Mouse (Mus musculus) neural tube, embryonic 13.5 days (tissue): Measurements from ENCODE around the gene Trappc2. TPM values are rescaled to one million over a fixed set of nuclear protein-coding genes. Genes with fewer than 3 reads are reported as not detected.

Source experiments
- ATAC-seq: fragments of 200-750 bp; cut with Nextera tagmentation; 2 replicates; pipeline ENCODE4 v1.8.0; 2017; ENCODE audit warnings: low read depth, mild to moderate bottlenecking, moderate TSS enrichment, moderate library complexity
- H3K27ac ChIP-seq: fragments of 300-500 bp; sonication (generic); replicated peaks from 2 replicates; pipeline ENCODE4 v1.5.1; 2015; ENCODE audit warnings: moderate library complexity, mild to moderate bottlenecking, inconsistent platforms
- H3K27me3 ChIP-seq: fragments of 300-500 bp; sonication (generic); 2 replicates; pipeline ENCODE4 v1.6.1; 2015; ENCODE audit warnings: mild to moderate bottlenecking, inconsistent platforms
- H3K36me3 ChIP-seq: fragments of 300-500 bp; sonication (generic); 2 replicates; pipeline ENCODE4 v1.6.1; 2015; ENCODE audit warnings: mild to moderate bottlenecking, inconsistent platforms
- H3K4me1 ChIP-seq: fragments of 300-500 bp; sonication (generic); replicated peaks from 2 replicates; pipeline ENCODE4 v1.6.1; 2015; ENCODE audit warnings: inconsistent platforms
- H3K4me2 ChIP-seq: fragments of 300-500 bp; sonication (generic); 2 replicates; pipeline ENCODE4 v1.6.1; 2015; ENCODE audit warnings: inconsistent platforms, mild to moderate bottlenecking, moderate library complexity
- H3K4me3 ChIP-seq: fragments of 300-500 bp; sonication (generic); 2 replicates; pipeline ENCODE4 v1.5.1; 2015; ENCODE audit warnings: mild to moderate bottlenecking, inconsistent platforms
- H3K9ac ChIP-seq: fragments of 300-500 bp; sonication (generic); 2 replicates; pipeline ENCODE4 v1.6.1; 2015; ENCODE audit warnings: moderate library complexity, mild to moderate bottlenecking, inconsistent platforms
- H3K9me3 ChIP-seq: fragments of 300-500 bp; sonication (generic); 2 replicates; pipeline ENCODE4 v1.6.1; 2016; ENCODE audit warnings: inconsistent platforms
- WGBS: fragments of 180-500 bp; shearing (Covaris S2); methylation state at CpG from one replicate; pipeline ENCODE4 v1.1.7; 2015; 5-methylcytosine and 5-hydroxymethylcytosine counted together
- polyA plus RNA-seq: library from polyadenylated mRNA; unstranded; fragments of >200 nt; fragmentation: Nextera tagmentation; extraction: Ambion mirVana; gene quantifications from 2 replicates; pipeline ENCODE4 v1.2.1, GENCODE M21; 2015

Gene Trappc2
- 88.1 and 103 TPM in 2 replicates for polyA plus RNA-seq

DNA sequence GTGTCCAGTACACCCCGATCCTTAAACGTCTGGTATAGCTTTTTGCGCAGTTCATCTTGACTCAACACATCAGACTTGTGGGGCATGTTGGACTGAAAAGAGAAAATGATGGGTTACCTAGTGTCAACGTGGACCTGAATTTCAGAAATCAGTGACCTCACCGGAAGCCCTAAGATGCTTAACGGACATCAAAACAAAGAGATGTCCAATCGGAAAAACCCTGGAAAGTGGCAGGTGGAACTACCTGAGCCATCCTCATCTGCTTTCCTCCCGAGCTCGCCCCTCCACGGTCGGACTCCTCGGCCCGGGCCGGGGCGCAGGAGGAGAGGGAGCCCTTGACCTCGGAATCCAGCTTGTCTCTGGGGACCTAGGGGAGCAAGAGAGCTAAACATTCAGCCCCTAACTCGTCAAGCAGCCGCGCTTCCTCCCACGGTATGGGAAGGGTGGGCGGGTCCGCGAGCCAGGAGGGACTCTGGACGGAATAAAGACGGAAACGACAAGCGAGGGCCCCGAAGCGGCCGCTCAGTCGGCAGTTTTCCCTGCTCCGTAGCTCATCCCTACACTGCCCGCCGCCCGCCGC, at the start of gene Trappc2:
Trappc2 (plus strand) TSS at position 539 of the 580 bp plus-strand sequence.
- Histone ChIP-seq H3K27ac (peak within 1 kb of the TSS; percentile 88), H3K36me3 (no peaks in the 10 kb centered on the region), H3K9ac (peak within 1 kb of the TSS; percentile 86), H3K27me3 (peaks cover 47% of the 10 kb centered on the region), H3K4me3 (peak within 1 kb of the TSS; percentile 62), H3K9me3 (no peaks in the 10 kb centered on the region), H3K4me2 (peak within 1 kb of the TSS; percentile 60), H3K4me1 (peaks cover 12% of the 10 kb centered on the region)
- WGBS: 28% methylated on average over 35 of the region's 36 CpGs
- ATAC-seq: peak; percentile 87

DNA sequence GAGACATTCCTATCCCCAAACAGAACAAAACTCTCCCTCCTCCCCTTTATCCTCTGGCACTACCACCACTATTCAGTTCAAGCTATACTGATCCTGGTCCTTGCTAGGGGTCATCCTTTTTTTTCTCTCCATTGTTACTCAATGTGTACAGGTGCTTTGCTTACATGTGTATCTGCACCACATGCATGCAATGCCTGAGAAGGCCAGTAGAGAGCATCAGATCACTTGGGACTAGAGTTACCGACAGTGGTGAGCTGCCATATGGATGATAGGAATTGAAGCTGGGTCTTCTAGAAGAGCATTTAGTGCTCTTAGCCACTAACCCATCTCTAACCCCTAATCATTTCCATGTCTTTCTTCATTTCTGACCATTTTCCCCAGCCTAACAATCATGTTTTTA, 46.6 kb upstream of the Trappc2 start:
- Histone ChIP-seq H3K36me3 (peaks cover 6% of the 10 kb centered on the region; the same call in 1 of the 2 replicates), H3K27ac (no peak overlapping the region), H3K9ac (no peak overlapping the region), H3K27me3 (peaks cover 7% of the 10 kb centered on the region), H3K4me1 (no peaks in the 10 kb centered on the region), H3K4me2 (no peak overlapping the region), H3K9me3 (no peaks in the 10 kb centered on the region), H3K4me3 (no peak overlapping the region)
- ATAC-seq: no peak
- 73% methylated on average over 1 of the region's 1 CpGs for WGBS

DNA sequence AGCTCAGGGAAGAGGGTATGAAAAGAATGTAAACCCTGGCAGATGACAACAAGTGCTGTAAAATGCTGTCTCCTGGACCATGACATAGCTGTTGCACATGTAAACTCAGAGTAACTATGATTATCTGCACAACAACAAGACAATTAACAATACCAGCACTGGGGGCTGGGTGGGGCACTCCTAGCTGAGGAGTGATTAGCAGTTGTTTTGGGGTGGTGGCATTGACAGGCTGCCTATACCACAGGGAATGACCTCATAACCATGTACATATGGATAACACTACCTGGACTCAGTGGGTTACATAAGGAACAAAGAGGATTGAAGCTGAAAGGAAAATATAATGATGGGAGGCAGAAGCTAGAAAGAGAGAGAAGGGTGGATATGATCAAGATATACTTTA, 32.5 kb upstream of the Trappc2 start:
- ATAC-seq: no peak
- no peak overlapping the region for H3K4me3 ChIP-seq
- H3K27ac ChIP-seq: no peak overlapping the region
- no peaks in the 10 kb centered on the region for H3K4me1 ChIP-seq
- peaks cover 32% of the 10 kb centered on the region for H3K36me3 ChIP-seq
- peaks cover 17% of the 10 kb centered on the region for H3K27me3 ChIP-seq
- no peaks in the 10 kb centered on the region for H3K9me3 ChIP-seq
- no peak overlapping the region for H3K4me2 ChIP-seq
- H3K9ac ChIP-seq: no peak overlapping the region

DNA sequence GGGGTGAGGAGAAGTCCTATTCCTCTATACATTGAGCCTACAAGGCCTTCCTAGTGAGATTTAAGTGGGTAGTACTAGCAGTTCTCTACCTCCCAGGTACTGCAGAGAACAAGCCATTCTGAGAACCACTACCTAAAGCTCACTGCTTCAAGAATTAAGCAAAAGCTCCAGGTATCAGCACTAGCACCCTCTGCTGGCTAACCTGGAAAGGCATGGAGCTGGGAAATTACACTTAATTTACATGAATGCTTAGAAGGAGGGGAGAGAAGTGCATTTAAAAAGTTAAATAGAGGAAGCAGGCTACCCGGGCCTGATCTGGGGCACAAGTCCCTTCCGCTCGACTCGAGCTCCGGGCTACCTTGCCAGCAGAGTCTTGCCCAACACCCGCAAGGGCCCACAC, 24.2 kb upstream of the Trappc2 start:
- Histone ChIP-seq H3K9me3 (no peaks in the 10 kb centered on the region), H3K9ac (no peak overlapping the region), H3K27ac (no peak overlapping the region), H3K36me3 (peaks cover 11% of the 10 kb centered on the region; the same call in 1 of the 2 replicates), H3K27me3 (no peaks in the 10 kb centered on the region), H3K4me3 (no peak overlapping the region), H3K4me1 (no peaks in the 10 kb centered on the region), H3K4me2 (no peak overlapping the region)
- 78% methylated on average over 6 of the region's 6 CpGs for WGBS
- no peak for ATAC-seq

DNA sequence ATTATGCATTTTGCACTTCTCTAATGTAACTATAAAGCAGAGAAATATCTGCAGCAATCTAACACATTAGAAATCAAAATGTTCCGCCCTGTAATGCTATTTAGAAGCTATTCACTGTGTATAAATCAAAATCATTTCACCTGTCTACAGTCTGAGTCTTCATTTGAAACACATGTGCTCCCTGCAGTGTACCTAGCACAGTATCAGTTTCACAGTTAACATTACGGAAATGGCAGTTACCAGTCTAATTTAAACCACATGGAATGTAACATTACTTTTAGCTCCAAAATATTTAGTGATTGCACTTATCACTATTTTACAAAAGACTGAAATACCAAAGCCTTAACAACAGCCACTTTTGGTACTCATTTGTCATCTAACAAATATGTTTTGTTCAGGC, 5.6 kb upstream of the Trappc2 start:
- H3K4me2 ChIP-seq: no peak overlapping the region
- no peak for ATAC-seq
- no peak overlapping the region for H3K27ac ChIP-seq
- WGBS: 94% methylated on average over 2 of the region's 2 CpGs
- peaks cover 3% of the 10 kb centered on the region; the same call in 1 of the 2 replicates for H3K4me1 ChIP-seq
- 0 out of 2 replicates have a peak, but pooled peaks cover 2% of the 10 kb centered on the region for H3K36me3 ChIP-seq
- H3K9me3 ChIP-seq: no peaks in the 10 kb centered on the region
- no peak overlapping the region for H3K9ac ChIP-seq
- peaks cover 18% of the 10 kb centered on the region for H3K27me3 ChIP-seq
- H3K4me3 ChIP-seq: no peak overlapping the region

DNA sequence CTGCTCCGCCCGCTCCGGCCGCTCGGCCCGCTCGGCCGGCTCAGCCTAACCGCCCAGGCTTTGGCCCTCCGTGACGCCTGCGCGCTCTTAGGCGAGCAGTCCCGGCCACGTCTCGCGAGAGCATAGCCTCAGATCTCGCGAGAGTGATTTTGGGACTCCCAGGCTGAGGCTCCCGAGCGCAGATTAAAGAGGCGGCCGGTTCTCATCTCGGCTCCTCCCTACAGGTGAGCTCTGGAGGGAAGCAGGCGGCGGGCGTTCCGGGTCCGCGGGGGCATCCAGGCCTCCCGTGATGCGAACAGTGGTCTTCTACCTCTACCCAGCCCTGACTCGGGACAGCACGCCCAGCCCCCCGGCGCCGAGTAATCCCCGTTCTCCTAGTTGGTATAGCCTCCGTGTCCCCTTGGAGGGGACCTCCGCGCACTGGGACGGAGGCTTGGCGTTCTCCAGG, 266 bp downstream of the Trappc2 start, which contains the start of gene Ofd1:
Ofd1 (minus strand) TSS at position 89 of the 448 bp plus-strand sequence.
- no peaks in the 10 kb centered on the region for H3K9me3 ChIP-seq
- H3K27ac ChIP-seq: peak within 1 kb of the TSS; percentile 88
- no peaks in the 10 kb centered on the region for H3K36me3 ChIP-seq
- peak within 1 kb of the TSS; percentile 86 for H3K9ac ChIP-seq
- H3K4me3 ChIP-seq: peak within 1 kb of the TSS; percentile 62
- H3K4me1 ChIP-seq: peaks cover 12% of the 10 kb centered on the region
- WGBS: 24% methylated on average over 44 of the region's 44 CpGs
- H3K27me3 ChIP-seq: peaks cover 43% of the 10 kb centered on the region
- H3K4me2 ChIP-seq: peak within 1 kb of the TSS; percentile 60
- peak; percentile 98 for ATAC-seq

DNA sequence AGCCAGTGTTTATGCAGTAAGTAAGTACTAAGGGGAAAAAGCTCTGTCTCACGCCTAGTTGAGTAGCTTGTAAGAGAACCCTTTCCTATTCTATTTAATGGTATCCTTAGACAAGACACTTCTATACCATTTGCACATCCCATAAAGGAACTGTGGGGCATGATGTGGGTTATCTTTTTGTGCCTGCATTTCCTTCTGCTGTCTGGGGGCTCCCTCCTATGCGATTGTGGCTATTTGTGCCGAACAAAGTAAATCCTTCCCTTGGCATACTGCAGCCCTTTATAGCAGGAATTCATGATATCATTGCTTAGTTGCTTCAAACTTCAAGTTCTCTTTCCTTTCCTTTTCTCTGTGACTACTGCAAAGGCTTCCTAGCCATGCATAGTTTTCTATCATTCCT, 4.2 kb downstream of the Trappc2 start:
- Histone ChIP-seq H3K27me3 (peaks cover 32% of the 10 kb centered on the region), H3K9ac (no peak overlapping the region), H3K36me3 (no peaks in the 10 kb centered on the region), H3K9me3 (no peaks in the 10 kb centered on the region), H3K4me2 (no peak overlapping the region), H3K4me1 (peaks cover 10% of the 10 kb centered on the region), H3K4me3 (no peak overlapping the region), H3K27ac (no peak overlapping the region)
- WGBS: 85% methylated on average over 3 of the region's 3 CpGs
- no peak for ATAC-seq

DNA sequence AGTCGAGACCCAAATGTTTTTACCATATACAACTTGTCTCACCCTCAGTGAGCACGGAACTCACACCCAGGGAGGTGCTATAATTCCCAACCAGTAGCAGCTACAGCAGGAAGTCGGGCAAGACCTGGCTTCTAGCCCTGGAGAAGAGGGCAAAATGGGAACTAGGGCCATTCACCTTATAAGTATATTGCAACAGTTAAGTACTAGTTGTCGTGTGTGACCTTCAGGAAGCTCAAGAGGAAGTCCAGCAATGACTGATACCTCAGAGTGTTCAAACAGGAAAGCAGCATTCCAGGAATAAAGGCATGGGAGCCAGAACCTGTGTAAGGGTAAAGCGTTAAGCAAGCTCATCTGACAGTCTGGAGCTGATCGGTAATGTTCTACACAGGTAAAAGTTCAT, 13.2 kb downstream of the Trappc2 start:
- ATAC-seq: no peak
- 84% methylated on average over 6 of the region's 6 CpGs for WGBS

DNA sequence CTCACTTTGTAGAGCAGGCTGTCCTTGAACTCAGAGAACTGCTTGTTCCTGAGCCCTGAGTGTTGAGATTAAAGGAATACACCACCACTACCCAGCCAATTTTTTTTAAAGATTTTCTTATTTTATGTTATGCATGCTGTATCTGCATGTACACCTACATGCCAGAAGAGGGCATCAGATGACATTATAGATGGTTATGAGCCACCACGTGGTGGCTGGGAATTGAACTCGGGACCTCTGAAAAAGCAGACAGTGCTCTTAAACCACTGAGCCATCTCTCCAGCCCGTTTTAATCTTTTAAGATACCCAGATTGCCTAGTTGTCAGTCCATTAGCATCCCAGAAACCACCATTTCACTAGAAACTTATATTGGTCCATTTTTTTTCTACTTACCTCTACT, 14.0 kb downstream of the Trappc2 start:
- Histone ChIP-seq H3K9ac (no peak overlapping the region), H3K9me3 (no peaks in the 10 kb centered on the region), H3K36me3 (peaks cover 21% of the 10 kb centered on the region; the same call in 1 of the 2 replicates), H3K4me3 (no peak overlapping the region), H3K27ac (no peak overlapping the region), H3K4me1 (no peaks in the 10 kb centered on the region), H3K4me2 (no peak overlapping the region), H3K27me3 (peaks cover 12% of the 10 kb centered on the region; the same call in 1 of the 2 replicates)
- no peak for ATAC-seq
- WGBS: 74% methylated on average over 3 of the region's 3 CpGs

More for the DNA sequence above, 13.2 kb downstream of the Trappc2 start:
- Histone ChIP-seq H3K27me3 (peaks cover 12% of the 10 kb centered on the region; the same call in 1 of the 2 replicates), H3K4me2 (no peak overlapping the region), H3K4me3 (no peak overlapping the region), H3K4me1 (no peaks in the 10 kb centered on the region), H3K27ac (no peak overlapping the region), H3K36me3 (peaks cover 21% of the 10 kb centered on the region; the same call in 1 of the 2 replicates), H3K9ac (no peak overlapping the region), H3K9me3 (no peaks in the 10 kb centered on the region)

DNA sequence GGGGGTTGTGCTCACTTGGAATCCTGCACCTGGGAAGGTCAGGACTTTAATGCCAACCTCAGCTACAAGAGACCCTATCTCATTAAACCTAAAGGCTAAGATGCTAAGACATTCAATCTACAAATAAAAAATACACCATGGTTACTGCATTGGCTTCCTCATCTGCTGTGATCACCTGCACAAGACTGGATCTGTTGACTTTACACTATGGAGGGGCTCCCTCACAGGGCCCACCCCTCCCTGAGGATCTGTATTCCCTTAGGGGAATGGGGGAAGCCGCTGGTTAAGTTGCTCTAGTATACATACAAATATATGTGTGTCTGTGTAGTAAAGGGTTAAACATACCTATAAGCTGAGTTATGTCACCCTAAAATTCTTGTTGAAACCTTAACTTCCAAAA, 15.2 kb downstream of the Trappc2 start:
- Histone ChIP-seq H3K9ac (no peak overlapping the region), H3K4me3 (no peak overlapping the region), H3K4me1 (no peaks in the 10 kb centered on the region), H3K9me3 (no peaks in the 10 kb centered on the region), H3K36me3 (0 out of 2 replicates have a peak, but pooled peaks cover 13% of the 10 kb centered on the region), H3K27ac (no peak overlapping the region), H3K27me3 (peaks cover 12% of the 10 kb centered on the region; the same call in 1 of the 2 replicates), H3K4me2 (no peak overlapping the region)
- ATAC-seq: no peak
- 96% methylated on average over 1 of the region's 1 CpGs for WGBS

DNA sequence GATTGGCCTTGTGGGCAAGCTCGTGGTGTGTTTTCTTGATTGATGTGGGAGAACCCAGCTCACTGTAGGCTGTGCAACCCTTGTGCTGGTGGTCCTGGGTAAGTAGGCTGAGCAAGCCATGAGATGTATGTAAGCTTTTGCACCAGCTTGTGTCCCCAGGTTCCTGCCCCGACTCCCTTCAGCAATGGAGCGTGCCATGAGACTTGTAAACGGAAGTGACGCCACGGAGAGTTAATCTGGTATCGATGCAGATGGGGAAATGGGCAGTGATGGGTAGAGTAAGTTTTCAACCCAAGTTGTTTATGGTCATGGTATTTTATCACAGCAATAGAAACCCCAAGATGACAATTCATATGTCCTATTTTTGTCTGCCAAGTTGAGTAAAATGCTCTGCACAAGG, 27.9 kb downstream of the Trappc2 start:
- Histone ChIP-seq H3K4me3 (no peak overlapping the region), H3K27ac (no peak overlapping the region), H3K36me3 (0 out of 2 replicates have a peak, but pooled peaks cover 2% of the 10 kb centered on the region), H3K9me3 (no peaks in the 10 kb centered on the region), H3K4me1 (no peaks in the 10 kb centered on the region), H3K27me3 (no peaks in the 10 kb centered on the region; the same call in 1 of the 2 replicates), H3K4me2 (no peak overlapping the region), H3K9ac (no peak overlapping the region)
- ATAC-seq: no peak
- 96% methylated on average over 7 of the region's 7 CpGs for WGBS

DNA sequence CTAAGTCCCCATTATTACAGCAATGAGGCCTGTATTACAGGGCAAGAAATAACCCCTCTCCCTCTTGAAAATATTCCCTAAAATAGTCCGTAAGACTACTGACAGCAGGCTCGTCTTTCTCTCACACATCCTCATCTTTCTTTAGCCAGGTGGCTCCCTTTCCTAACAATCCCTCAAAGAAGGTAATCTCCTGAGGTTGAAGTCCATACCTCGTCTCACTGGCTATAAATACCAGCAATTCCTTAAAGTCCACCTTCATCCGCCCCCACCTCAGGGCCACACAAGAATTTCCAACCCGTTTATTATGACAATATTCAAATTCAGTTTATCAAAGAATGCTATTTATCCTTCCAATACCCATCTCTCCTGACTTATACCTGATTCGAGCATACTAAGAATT, 32.2 kb downstream of the Trappc2 start:
- no peak overlapping the region for H3K9ac ChIP-seq
- H3K4me3 ChIP-seq: no peak overlapping the region
- no peak overlapping the region for H3K4me2 ChIP-seq
- H3K27me3 ChIP-seq: peaks cover 5% of the 10 kb centered on the region
- no peak for ATAC-seq
- H3K4me1 ChIP-seq: peaks cover 24% of the 10 kb centered on the region
- H3K9me3 ChIP-seq: no peaks in the 10 kb centered on the region
- H3K36me3 ChIP-seq: 0 out of 2 replicates have a peak, but pooled peaks cover 6% of the 10 kb centered on the region
- no peak overlapping the region for H3K27ac ChIP-seq
- 91% methylated on average over 6 of the region's 6 CpGs for WGBS
